Mouse (Mus musculus) small intestine, adult 2 months (tissue): ENCODE data around the gene Ccdc57.

Experiments used
- CTCF ChIP-seq: fragments of 200-500 bp; IDR thresholded peaks from 2 replicates; pipeline ENCODE4 v1.5.1; 2012; ENCODE audit warnings: low read depth, mild to moderate bottlenecking, control low read depth, inconsistent platforms, low read length, moderate library complexity, mixed read lengths; ENCODE audit not compliant: insufficient replicate concordance, insufficient read length; ENCODE audit errors: extremely low read depth
- POLR2A ChIP-seq: fragments of 200-500 bp; IDR thresholded peaks from 2 replicates; pipeline ENCODE4 v1.6.1; 2012; ENCODE audit warnings: low read depth, mild to moderate bottlenecking, control low read depth, inconsistent platforms, low read length, moderate library complexity

GRCm38 (mm10) chr11:120922528-120922927 lies 10.1 kb downstream of the Ccdc57 start:
- TF ChIP-seq POLR2A (no peak), CTCF (no peak)
